Mouse (Mus musculus) bone marrow, adult 2 months (tissue): ENCODE measurements at regions not wholly inside any gene's neighbourhood (a gene's known extent, or its start where the extent isn't known, plus 50 kb on each side); places are given as distances from the start of the nearest gene placed in this dataset.

Experiments
- H3K27ac ChIP-seq: fragments of 200-500 bp; 2 replicates; pipeline ENCODE4 v1.5.1; 2012; ENCODE audit warnings: low read depth, mild to moderate bottlenecking, control low read depth, inconsistent platforms, low read length; ENCODE audit not compliant: control insufficient read depth, poor library complexity, insufficient read depth
- H3K4me1 ChIP-seq: fragments of 200-500 bp; 2 replicates; pipeline ENCODE4 v1.6.1; 2011; ENCODE audit warnings: low read length; ENCODE audit not compliant: control insufficient read depth, insufficient read depth
- H3K4me3 ChIP-seq: fragments of 200-500 bp; replicated peaks from 2 replicates; pipeline ENCODE3; 2011; ENCODE audit warnings: mild to moderate bottlenecking, low read depth, low read length, control low read depth; ENCODE audit not compliant: control insufficient read depth
- CTCF ChIP-seq: fragments of 200-500 bp; IDR thresholded peaks from 2 replicates; pipeline ENCODE4 v1.5.1; 2011; ENCODE audit warnings: low read length, control low read depth; ENCODE audit not compliant: control insufficient read depth, insufficient read depth
- POLR2A ChIP-seq: fragments of 200-500 bp; IDR thresholded peaks from 2 replicates; pipeline ENCODE4 v1.6.1; 2011; ENCODE audit warnings: low read depth, mild to moderate bottlenecking, control low read depth, low read length, borderline replicate concordance; ENCODE audit not compliant: control insufficient read depth
- WGBS: fragments of 180-500 bp; shearing (Covaris S2); methylation state at CpG from one replicate; pipeline ENCODE4 v1.1.7; 2018; 5-methylcytosine and 5-hydroxymethylcytosine counted together

DNA sequence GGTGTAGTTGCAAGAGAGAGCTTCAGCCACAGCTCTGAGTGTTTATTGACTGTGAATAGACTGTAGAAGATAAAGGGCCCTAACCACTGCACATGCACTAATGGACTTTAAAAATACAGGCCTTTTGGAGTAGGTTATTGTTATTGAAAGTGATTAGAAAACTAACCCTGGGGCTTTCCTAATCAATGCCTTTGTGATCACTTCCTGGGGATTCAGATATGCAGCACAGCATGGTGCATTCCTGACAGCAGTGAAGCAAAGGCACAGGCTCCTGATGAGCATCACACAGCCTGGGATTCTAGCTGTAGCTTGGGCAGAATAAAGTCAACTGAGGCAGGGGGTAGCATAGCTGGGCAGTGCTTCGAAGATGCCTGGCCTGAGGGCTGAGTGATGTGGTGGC is 87.3 kb downstream of the Gm11077 start:
- 20% methylated on average over 1 of the region's 1 CpGs for WGBS
- Histone ChIP-seq H3K4me3 (no peak overlapping the region), H3K27ac (no peak overlapping the region), H3K4me1 (peaks cover 2% of the 10 kb centered on the region)
- no peak for TF ChIP-seq CTCF
- no peak for TF ChIP-seq POLR2A

DNA sequence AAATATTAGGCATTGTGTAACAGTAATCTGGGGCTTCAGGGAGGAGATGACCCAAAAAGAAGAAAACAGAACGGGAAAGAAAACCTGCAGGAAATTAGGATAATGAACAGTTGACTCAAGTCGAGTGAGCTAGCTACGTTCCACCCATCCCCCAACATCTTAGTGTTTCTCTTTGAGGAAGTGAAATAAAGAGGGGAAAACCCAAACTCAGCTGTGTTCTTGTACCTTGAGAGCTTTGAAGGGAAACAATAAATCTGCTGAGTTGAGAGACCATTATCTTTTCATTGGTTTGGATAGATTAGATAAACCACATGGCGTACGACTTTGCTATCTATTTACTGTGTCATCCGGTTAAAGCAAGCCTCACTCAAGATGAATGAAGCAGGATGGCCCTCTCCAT is 87.7 kb downstream of the Gm11077 start:
- WGBS = 3% methylated on average over 6 of the region's 6 CpGs
- H3K27ac ChIP-seq = no peak overlapping the region; the same call in 1 of the 2 replicates
- no peak overlapping the region for H3K4me3 ChIP-seq
- peaks cover 2% of the 10 kb centered on the region for H3K4me1 ChIP-seq
- TF ChIP-seq CTCF (no peak), POLR2A (no peak)

DNA sequence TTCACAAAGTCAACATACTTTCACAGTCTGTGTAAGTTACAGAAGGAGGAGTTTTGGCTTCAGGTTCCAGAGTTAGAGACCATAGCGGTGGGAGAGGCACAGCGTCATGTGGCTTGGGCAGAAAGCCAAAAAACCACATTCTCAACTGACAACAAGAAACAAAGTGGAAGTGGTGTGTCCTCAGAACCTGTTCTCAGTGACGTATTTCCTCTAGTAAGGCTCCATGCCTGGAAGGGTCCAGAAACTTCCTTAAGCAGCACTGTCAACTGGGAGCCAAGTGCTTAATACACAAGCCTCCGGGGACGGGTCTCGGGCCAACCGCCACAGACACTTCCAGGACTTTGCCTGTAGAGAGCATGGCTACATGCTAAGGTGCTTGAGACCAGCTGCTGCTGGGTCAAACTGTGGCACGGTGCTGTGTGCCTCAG is 90.4 kb downstream of the Gm11077 start:
- WGBS = 50% methylated on average over 8 of the region's 8 CpGs
- no peak overlapping the region; the same call in 1 of the 2 replicates for H3K27ac ChIP-seq

DNA sequence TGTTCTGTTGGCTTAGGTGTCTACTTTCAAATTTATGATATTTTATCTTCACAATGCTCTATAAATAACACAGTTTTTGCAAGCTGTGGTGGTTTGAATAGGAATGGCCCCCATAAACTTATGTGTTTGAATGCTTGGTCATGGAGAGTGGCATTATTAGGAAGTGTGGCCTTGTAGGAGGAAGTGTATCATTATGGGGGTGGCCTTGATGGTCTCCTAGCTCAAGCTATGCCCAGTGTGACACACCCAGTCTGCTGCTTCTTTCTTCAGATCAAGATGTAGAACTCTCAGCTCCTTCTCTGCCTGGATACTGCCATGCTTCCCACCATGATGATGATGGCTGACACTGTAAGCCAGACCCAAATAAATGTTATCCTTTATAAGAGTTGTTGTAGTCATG is 97.4 kb downstream of the Gm11077 start:
- TF ChIP-seq POLR2A (no peak), CTCF (no peak)
- no peak overlapping the region for H3K4me3 ChIP-seq
- no peaks in the 10 kb centered on the region for H3K4me1 ChIP-seq
- no peak overlapping the region for H3K27ac ChIP-seq

More for the DNA sequence above, 90.4 kb downstream of the Gm11077 start:
- TF ChIP-seq CTCF = no peak
- no peak for TF ChIP-seq POLR2A
- Histone ChIP-seq H3K4me1 (peaks cover 2% of the 10 kb centered on the region), H3K4me3 (no peak overlapping the region)

DNA sequence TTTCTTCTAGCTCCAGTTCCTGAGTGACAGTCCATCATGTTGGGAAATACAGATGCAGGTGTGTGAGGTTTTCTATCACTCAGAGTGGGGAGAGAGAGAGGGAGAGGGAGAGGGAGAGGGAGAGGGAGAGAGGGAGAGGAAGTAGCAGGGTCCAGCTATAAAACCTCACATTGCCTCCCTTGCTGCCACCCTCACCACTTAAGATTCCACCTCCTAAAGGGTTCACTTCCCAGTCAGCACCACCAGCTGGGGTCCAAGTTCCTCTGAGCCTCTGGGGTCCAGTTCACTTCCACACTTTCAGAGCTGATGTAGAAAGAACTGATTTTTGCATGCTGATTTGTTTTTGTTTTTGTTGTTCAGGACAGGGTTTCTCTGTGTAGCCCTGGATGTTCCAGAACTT is 98.6 kb downstream of the Gm11077 start:
- H3K4me1 ChIP-seq = no peaks in the 10 kb centered on the region
- TF ChIP-seq POLR2A (no peak), CTCF (no peak)
- H3K27ac ChIP-seq = no peak overlapping the region
- no peak overlapping the region for H3K4me3 ChIP-seq

DNA sequence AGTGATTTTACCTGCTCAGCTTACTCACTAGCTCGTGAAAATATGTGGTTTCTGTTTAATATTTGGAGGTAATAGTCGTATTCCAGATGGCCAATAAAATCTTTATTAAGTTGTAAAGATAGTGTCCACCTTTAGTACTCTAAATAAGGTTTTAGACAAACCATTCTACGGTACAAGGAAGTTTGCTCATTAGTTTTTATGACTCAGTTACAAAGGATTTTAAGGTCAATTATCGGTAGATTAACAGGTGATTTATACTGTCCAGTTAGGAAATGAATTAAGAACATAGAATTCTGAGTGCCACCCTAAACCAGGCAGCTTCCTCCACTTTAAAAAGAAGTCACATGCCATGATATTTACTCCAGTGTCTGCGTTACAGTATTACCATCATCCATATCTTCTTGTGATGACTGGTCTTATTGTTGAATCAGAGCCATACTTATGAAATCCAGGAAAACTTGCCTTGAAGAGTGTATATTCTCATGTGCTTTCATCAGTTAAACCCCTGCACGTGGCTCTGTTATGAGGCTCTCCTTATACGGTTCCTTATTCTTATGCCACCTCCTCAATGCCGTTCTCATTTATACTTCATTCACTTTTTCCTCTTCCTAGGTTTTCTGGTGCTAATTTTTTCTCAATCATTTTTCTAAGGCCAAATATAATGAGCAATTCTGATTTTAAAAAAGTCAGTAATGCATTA is 114.4 kb downstream of the Gm11077 start:
- WGBS = 74% methylated on average over 8 of the region's 8 CpGs
- no peak overlapping the region for H3K27ac ChIP-seq
- no peak overlapping the region for H3K4me3 ChIP-seq
- TF ChIP-seq CTCF (no peak), POLR2A (no peak)
- H3K4me1 ChIP-seq = no peaks in the 10 kb centered on the region

DNA sequence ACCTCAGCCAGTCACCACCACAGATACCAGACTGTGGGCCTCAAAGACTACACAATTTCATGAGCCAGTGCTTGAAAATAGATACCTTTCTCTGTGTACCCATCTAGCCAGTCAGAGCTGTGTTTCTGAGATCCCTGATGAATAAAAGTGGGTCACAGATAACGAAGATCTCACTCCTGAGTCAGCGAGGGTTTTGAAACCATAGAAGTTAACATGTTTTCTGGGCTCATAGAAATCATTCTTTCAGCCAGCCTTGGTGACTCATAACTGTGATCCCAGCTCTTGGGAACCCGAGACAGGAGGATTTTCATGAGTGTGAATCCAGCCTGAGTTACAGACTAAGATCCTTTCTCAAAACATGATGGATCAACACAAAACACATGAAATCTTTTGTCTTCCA is 118.1 kb downstream of the Gm11077 start:
- Histone ChIP-seq H3K4me3 (no peak overlapping the region), H3K27ac (no peak overlapping the region), H3K4me1 (no peaks in the 10 kb centered on the region)
- TF ChIP-seq POLR2A = no peak
- no peak for TF ChIP-seq CTCF
- WGBS = 75% methylated on average over 3 of the region's 3 CpGs

DNA sequence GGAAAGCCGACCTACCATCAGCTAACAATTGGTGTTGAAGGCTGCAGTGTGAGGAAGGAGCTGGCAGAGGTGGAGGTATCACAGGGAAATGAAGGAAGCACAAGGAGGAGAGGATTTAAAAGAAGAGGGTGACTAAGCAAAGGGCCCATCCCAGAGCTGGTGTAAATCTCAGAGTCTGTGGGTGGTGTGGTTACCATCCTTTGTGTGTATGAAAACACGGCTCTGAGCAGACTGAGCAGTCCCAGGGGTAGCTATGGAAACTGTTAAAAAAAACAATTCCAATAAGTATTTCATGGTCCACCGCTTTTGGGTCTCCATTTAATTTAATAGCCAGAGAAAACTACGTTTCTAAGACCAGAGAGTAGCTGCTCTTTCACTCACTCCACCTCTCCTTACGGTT is 123.3 kb downstream of the Gm11077 start:
- Histone ChIP-seq H3K27ac (no peak overlapping the region), H3K4me3 (no peak overlapping the region), H3K4me1 (no peaks in the 10 kb centered on the region)
- 72% methylated on average over 5 of the region's 5 CpGs for WGBS
- no peak for TF ChIP-seq POLR2A
- no peak for TF ChIP-seq CTCF

DNA sequence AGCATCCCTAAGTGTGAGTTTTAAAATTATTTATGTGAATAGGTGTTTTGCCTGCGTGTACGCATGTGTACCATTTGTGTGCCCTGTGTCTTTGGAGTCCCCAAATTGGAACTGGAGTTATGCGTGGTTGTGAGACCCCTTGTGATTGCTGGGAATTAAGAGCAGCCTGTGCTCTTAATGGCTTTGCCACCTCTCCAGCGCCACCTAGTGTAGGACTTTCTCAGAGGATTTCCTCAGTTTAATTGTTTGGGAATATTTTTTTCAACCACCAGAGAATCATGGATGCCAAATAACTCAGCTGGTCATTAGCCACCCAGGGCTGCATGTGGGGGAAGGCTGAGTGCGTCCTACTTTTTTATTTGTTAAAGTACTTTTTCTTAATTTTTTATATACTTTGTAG is 124.4 kb downstream of the Gm11077 start:
- H3K4me1 ChIP-seq = no peaks in the 10 kb centered on the region
- 37% methylated on average over 5 of the region's 5 CpGs for WGBS
- TF ChIP-seq CTCF (peak; percentile 37; the same call in 1 of the 2 replicates), POLR2A (no peak)
- no peak overlapping the region for H3K27ac ChIP-seq
- H3K4me3 ChIP-seq = no peak overlapping the region
